Mouse (Mus musculus) cortical plate, adult 2 months (tissue): ENCODE results near the gene Slc25a42.

Source experiments
- CTCF ChIP-seq: fragments of 200-500 bp; IDR thresholded peaks from 2 replicates; pipeline ENCODE4 v1.5.1; 2011; ENCODE audit warnings: mild to moderate bottlenecking, control low read depth, low read length; ENCODE audit not compliant: insufficient read depth; ENCODE audit errors: extremely low read depth
- POLR2A ChIP-seq: fragments of 200-500 bp; IDR thresholded peaks from 2 replicates; pipeline ENCODE4 v1.6.1; 2011; ENCODE audit warnings: mild to moderate bottlenecking, low read length, control low read depth; ENCODE audit not compliant: insufficient read depth; ENCODE audit errors: extremely low read depth

DNA sequence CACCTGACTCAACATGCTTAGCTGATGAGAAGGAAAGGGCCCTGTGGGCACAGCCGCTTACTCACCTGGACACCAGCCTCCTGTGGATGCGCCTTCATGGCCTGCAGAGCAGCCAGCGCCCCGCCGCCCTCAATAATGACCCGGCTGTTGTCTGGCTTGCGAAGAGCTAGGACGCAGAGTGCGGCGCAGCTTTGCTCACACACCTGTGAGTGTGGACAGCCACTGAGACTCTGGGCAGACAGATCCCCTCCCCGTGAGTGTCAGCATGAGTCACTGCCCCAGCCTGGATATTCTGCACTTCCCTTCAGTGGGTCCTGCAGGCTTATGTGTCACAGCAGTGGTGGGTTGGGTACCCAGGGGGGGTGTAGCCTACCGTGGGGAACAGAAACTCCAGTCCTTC, 9.9 kb upstream of the Slc25a42 start:
- TF ChIP-seq CTCF (no peak), POLR2A (no peak)
